Mouse (Mus musculus): ENCODE measurements at regions not wholly inside any gene's neighbourhood (a gene's known extent, or its start where the extent isn't known, plus 50 kb on each side); places are given as distances from the start of the nearest gene placed in this dataset.

DNA sequence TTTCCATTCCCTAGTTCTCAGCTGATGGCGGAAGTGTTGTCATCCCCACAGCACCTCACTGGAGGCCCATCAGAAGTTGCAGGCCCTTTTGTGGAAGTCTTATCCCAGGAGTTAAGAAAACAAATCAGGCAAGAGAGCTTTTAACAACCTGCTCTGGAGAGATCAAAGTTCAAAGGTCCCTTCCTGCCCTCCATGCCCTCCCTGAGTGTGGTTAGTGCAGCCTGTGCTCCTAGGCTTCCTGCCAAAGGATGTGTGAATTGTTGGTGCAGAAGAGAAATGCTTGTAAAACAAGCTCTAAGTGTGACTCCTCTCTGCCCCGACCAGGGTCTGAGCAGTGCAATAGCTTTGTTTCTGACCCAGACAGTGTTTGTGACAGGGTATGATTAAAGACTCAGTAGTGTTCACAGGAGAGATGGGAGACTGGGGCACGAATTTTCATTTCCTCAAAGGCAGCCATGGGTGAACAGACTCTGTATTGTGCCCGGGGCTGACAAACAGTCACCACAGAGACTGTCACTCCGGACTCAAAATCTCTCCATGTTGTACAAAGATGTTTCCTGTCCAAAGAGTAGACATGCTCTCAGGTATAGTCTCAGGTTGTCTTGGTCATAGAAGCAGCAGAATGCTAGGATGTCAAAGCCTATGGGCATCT lies 237.5 kb upstream of the Tmc3 start:
- no peaks in the 10 kb centered on the region for H3K27me3 ChIP-seq (ENCODE audit: control insufficient read depth, insufficient read depth, low read depth, low read length)
- H3K9me3 ChIP-seq (replicated peaks; ENCODE audit: control insufficient read depth, low read length), result no peaks in the 10 kb centered on the region
- H3K9ac ChIP-seq (ENCODE audit: low read depth, low read length), result no peak overlapping the region
- H3K4me3 ChIP-seq (ENCODE audit: low read depth, low read length), result no peak overlapping the region
- H3K36me3 ChIP-seq (ENCODE audit: control insufficient read depth, insufficient read depth), result no peaks in the 10 kb centered on the region
- no peak for ATAC-seq (ENCODE audit: low read depth)
- no peak overlapping the region for H3K27ac ChIP-seq (ENCODE audit: low read length)
- WGBS (ENCODE audit: insufficient replicate concordance), result 32% methylated on average over 5 of the region's 5 CpGs
- H3K4me2 ChIP-seq (ENCODE audit: low read depth, low read length), result no peak overlapping the region
- no peaks in the 10 kb centered on the region for H3K4me1 ChIP-seq (ENCODE audit: control insufficient read depth, low read depth, low read length)

DNA sequence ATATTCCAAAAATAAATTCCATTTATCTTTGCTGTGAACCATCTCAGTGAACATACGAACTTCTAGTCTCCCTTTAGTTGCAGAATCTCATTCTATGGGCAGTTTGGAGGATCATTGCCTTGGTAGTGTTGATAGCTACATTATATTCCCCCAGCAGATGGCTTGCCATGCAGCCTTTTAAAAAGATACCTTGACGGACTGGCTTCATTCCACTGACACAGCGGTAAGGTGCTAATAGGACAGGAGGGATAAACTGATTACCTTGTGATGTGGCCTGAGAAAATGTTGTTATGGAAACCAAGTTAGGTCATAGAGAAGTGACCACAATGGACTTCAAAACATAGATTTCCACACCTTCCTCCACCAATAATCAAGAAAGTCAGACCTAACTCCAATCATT lies 215.5 kb upstream of the Tmc3 start:
- Histone ChIP-seq H3K27ac (ENCODE audit: low read length) (no peak overlapping the region), H3K9me3 (replicated peaks; ENCODE audit: control insufficient read depth, low read length) (no peaks in the 10 kb centered on the region), H3K36me3 (ENCODE audit: control insufficient read depth, insufficient read depth) (no peaks in the 10 kb centered on the region), H3K27me3 (ENCODE audit: control insufficient read depth, insufficient read depth, low read depth, low read length) (no peaks in the 10 kb centered on the region), H3K9ac (ENCODE audit: low read depth, low read length) (no peak overlapping the region), H3K4me1 (ENCODE audit: control insufficient read depth, low read depth, low read length) (no peaks in the 10 kb centered on the region), H3K4me2 (ENCODE audit: low read depth, low read length) (no peak overlapping the region), H3K4me3 (ENCODE audit: low read depth, low read length) (no peak overlapping the region)
- 66% methylated on average over 3 of the region's 3 CpGs for WGBS (ENCODE audit: insufficient replicate concordance)
- no peak for ATAC-seq (ENCODE audit: low read depth)

DNA sequence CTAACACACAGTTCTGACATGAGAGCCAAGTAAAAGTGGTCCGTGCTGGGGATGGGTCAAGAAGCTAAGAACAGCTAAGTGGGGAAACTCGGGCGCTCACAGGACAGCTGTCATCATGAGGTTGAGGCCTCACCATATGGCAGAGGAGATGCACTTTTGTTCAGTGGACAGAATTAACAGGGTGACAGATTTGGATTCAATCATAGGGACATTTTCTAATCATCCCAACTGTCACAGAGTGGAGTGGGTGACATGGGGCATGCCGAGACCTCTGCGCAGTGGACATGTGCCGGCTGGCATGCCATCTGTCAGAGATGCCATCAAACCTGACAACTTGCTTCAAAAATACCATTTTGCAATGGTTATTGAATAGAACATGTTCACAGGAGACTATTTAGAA lies 215.1 kb upstream of the Tmc3 start:
- H3K9ac ChIP-seq (ENCODE audit: low read depth, low read length), result no peak overlapping the region
- H3K27me3 ChIP-seq (ENCODE audit: control insufficient read depth, insufficient read depth, low read depth, low read length), result no peaks in the 10 kb centered on the region
- H3K9me3 ChIP-seq (replicated peaks; ENCODE audit: control insufficient read depth, low read length), result no peaks in the 10 kb centered on the region
- no peaks in the 10 kb centered on the region for H3K36me3 ChIP-seq (ENCODE audit: control insufficient read depth, insufficient read depth)
- ATAC-seq (ENCODE audit: low read depth), result no peak
- H3K4me3 ChIP-seq (ENCODE audit: low read depth, low read length), result no peak overlapping the region
- no peak overlapping the region for H3K4me2 ChIP-seq (ENCODE audit: low read depth, low read length)
- H3K4me1 ChIP-seq (ENCODE audit: control insufficient read depth, low read depth, low read length), result no peaks in the 10 kb centered on the region
- 78% methylated on average over 6 of the region's 6 CpGs for WGBS (ENCODE audit: insufficient replicate concordance)
- no peak overlapping the region for H3K27ac ChIP-seq (ENCODE audit: low read length)

DNA sequence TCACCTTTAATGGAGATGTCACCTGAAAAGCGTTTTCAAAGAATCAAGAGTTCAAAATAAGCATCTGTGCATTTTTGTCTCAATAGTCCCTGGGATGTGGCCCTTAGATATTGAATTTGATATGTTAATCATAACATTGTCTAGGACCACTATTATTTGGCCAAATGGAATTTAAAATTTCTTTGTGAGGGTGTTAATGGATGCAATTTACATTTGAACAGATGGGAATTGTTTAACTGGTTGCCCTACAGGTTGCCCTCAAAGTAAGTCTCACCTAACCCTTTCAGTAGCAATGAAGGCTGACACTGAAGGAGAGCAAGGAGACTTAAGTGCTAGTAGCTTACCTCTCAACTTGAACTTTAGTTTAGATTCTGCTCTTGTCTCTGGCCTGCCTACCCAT lies 207.9 kb upstream of the Tmc3 start:
- no peak for ATAC-seq (ENCODE audit: low read depth)
- Histone ChIP-seq H3K9ac (ENCODE audit: low read depth, low read length) (no peak overlapping the region), H3K4me3 (ENCODE audit: low read depth, low read length) (no peak overlapping the region), H3K27ac (ENCODE audit: low read length) (no peak overlapping the region), H3K9me3 (replicated peaks; ENCODE audit: control insufficient read depth, low read length) (no peaks in the 10 kb centered on the region), H3K27me3 (ENCODE audit: control insufficient read depth, insufficient read depth, low read depth, low read length) (no peaks in the 10 kb centered on the region), H3K36me3 (ENCODE audit: control insufficient read depth, insufficient read depth) (no peaks in the 10 kb centered on the region), H3K4me2 (ENCODE audit: low read depth, low read length) (no peak overlapping the region), H3K4me1 (ENCODE audit: control insufficient read depth, low read depth, low read length) (no peaks in the 10 kb centered on the region)
- 44% methylated on average over 1 of the region's 1 CpGs for WGBS (ENCODE audit: insufficient replicate concordance)

DNA sequence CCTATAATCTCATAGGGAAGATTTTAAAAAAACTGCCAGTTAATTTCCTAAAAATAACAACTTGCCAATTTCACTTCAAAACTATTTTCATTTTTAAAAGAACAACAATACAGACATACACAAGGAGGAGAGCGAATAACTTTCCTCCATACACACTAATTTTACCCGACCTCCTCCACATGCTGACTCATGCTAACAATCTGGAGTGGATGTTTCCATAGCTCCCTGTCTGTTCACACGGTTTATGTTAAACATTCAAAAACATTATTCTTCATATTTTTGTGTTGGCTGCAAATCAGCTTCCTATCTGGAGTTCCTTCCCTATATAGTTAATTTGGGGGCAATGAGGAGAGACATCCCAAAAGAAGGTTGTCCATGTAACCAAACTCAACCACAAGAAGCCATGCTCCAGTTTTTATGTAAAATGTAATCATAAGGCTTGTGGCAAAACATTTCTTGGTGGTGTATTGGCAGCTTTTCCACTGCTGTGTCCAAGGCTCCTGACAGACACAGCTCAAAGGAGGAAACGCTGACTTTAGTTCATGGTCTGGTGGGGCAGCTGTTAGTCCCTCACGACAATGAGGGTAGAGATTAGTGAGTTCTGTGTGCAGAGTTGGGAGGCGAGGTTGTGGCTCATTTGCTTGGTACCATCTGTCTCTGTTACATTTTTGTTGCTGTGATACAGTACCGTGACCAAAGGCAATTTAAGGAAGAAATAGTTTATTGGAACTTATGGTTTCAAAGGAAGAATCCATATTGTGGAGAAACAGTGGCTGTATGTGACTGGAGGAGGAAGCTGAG lies 203.1 kb upstream of the Tmc3 start:
- no peak for ATAC-seq (ENCODE audit: low read depth)
- Histone ChIP-seq H3K27ac (ENCODE audit: low read length) (no peak overlapping the region), H3K36me3 (ENCODE audit: control insufficient read depth, insufficient read depth) (no peaks in the 10 kb centered on the region), H3K4me3 (ENCODE audit: low read depth, low read length) (no peak overlapping the region), H3K9me3 (replicated peaks; ENCODE audit: control insufficient read depth, low read length) (no peaks in the 10 kb centered on the region), H3K4me1 (ENCODE audit: control insufficient read depth, low read depth, low read length) (no peaks in the 10 kb centered on the region), H3K27me3 (ENCODE audit: control insufficient read depth, insufficient read depth, low read depth, low read length) (no peaks in the 10 kb centered on the region), H3K4me2 (ENCODE audit: low read depth, low read length) (no peak overlapping the region), H3K9ac (ENCODE audit: low read depth, low read length) (no peak overlapping the region)
- WGBS (ENCODE audit: insufficient replicate concordance), result 52% methylated on average over 7 of the region's 7 CpGs

DNA sequence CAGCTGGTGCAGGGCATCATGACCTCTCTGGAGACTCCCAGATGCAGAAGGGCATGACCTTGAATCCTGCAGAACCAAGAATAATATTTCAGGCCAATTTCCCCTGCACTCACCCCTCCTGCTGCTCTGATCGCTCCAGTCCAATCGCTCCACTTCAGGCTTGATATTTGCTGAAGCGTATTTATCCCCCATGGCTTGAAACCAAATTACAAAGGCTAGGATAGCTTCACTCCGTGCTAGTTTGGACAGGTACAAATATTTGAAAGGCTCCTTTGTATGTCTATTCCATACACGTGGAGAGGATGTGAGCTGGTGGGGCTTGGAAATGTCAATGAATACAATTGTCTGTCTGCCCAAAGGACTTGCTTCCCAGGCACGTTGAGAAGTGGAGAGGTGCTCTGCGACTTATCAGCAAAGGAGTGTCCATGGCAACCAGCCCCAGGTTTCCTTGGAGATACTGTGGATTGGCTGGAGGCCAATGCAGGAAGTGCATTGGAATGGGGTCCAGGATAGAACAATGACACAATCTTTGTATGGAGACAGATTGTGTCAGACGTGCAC lies 201.8 kb upstream of the Tmc3 start:
- Histone ChIP-seq H3K4me3 (ENCODE audit: low read depth, low read length) (no peak overlapping the region), H3K4me1 (ENCODE audit: control insufficient read depth, low read depth, low read length) (no peaks in the 10 kb centered on the region), H3K9ac (ENCODE audit: low read depth, low read length) (no peak overlapping the region), H3K36me3 (ENCODE audit: control insufficient read depth, insufficient read depth) (no peaks in the 10 kb centered on the region), H3K4me2 (ENCODE audit: low read depth, low read length) (no peak overlapping the region), H3K9me3 (replicated peaks; ENCODE audit: control insufficient read depth, low read length) (no peaks in the 10 kb centered on the region), H3K27ac (ENCODE audit: low read length) (no peak overlapping the region), H3K27me3 (ENCODE audit: control insufficient read depth, insufficient read depth, low read depth, low read length) (no peaks in the 10 kb centered on the region)
- WGBS (ENCODE audit: insufficient replicate concordance), result 40% methylated on average over 8 of the region's 8 CpGs
- ATAC-seq (ENCODE audit: low read depth), result no peak

DNA sequence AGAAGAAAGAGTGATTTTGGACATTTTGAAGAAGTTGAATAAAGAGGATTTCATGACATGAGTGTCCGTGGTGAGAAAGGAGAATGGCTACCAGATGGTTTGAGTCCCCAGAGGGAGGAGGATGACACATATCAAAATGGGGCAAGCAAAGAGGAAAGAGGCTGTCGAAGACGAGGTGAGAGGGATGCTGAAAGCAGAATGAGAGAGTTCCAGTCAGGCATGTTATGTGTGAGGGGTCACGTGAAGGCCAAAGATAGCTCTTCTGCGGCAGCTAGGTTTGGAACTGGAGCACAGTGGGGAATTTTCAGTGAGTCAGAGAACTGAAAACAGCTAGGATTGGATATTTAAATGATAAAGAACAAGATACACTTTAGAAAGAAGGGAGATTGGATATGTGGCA lies 193.3 kb upstream of the Tmc3 start:
- no peaks in the 10 kb centered on the region for H3K4me1 ChIP-seq (ENCODE audit: control insufficient read depth, low read depth, low read length)
- no peak overlapping the region for H3K4me2 ChIP-seq (ENCODE audit: low read depth, low read length)
- H3K9ac ChIP-seq (ENCODE audit: low read depth, low read length), result no peak overlapping the region
- H3K27ac ChIP-seq (ENCODE audit: low read length), result no peak overlapping the region
- H3K36me3 ChIP-seq (ENCODE audit: control insufficient read depth, insufficient read depth), result no peaks in the 10 kb centered on the region
- H3K9me3 ChIP-seq (replicated peaks; ENCODE audit: control insufficient read depth, low read length), result no peaks in the 10 kb centered on the region
- H3K27me3 ChIP-seq (ENCODE audit: control insufficient read depth, insufficient read depth, low read depth, low read length), result no peaks in the 10 kb centered on the region
- no peak for ATAC-seq (ENCODE audit: low read depth)
- no peak overlapping the region for H3K4me3 ChIP-seq (ENCODE audit: low read depth, low read length)
- WGBS (ENCODE audit: insufficient replicate concordance), result 64% methylated on average over 5 of the region's 5 CpGs

DNA sequence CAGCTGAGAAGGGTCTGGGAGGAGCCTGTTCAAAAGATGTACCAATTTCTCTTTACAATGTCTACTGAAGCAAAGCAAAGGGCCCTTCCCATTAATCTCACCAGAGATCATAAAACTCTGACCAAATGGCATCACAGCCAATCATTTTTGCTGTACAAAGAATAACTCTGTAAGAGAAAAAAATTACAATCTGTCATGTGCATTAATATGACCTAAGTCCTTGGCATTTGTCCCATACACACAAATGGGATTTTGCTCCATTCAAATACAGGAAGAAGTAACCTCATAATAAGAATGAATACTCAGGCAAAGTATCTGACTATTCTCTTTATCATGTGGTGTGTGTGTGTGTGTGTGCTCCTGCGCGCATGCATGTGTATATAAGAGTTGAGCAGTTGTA lies 192.5 kb upstream of the Tmc3 start:
- H3K9ac ChIP-seq (ENCODE audit: low read depth, low read length), result no peak overlapping the region
- no peaks in the 10 kb centered on the region for H3K27me3 ChIP-seq (ENCODE audit: control insufficient read depth, insufficient read depth, low read depth, low read length)
- no peaks in the 10 kb centered on the region for H3K36me3 ChIP-seq (ENCODE audit: control insufficient read depth, insufficient read depth)
- no peaks in the 10 kb centered on the region for H3K9me3 ChIP-seq (replicated peaks; ENCODE audit: control insufficient read depth, low read length)
- H3K4me3 ChIP-seq (ENCODE audit: low read depth, low read length), result no peak overlapping the region
- 84% methylated on average over 2 of the region's 2 CpGs for WGBS (ENCODE audit: insufficient replicate concordance)
- no peak for ATAC-seq (ENCODE audit: low read depth)
- H3K4me2 ChIP-seq (ENCODE audit: low read depth, low read length), result no peak overlapping the region
- H3K4me1 ChIP-seq (ENCODE audit: control insufficient read depth, low read depth, low read length), result no peaks in the 10 kb centered on the region
- no peak overlapping the region for H3K27ac ChIP-seq (ENCODE audit: low read length)

DNA sequence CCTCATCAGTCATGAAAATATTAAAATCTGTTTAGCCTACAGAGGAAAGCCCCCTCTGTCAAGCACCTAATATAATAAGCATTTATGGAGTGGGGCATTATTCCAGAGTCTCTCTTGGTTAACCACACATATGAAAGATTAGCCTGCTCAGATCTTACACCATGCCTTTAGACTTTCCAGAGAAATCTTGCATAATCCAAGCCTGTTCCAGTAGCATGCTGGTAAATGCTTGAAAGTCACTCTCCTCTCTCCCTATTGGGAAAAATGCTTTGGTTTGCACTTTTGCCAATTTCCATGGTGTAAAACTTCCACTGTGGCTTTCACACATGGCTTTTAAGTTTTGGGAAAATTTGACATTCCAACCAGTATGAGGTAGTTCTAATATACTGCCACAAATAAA lies 192.1 kb upstream of the Tmc3 start:
- H3K4me3 ChIP-seq (ENCODE audit: low read depth, low read length), result no peak overlapping the region
- no peak overlapping the region for H3K4me2 ChIP-seq (ENCODE audit: low read depth, low read length)
- H3K9ac ChIP-seq (ENCODE audit: low read depth, low read length), result no peak overlapping the region
- H3K27me3 ChIP-seq (ENCODE audit: control insufficient read depth, insufficient read depth, low read depth, low read length), result no peaks in the 10 kb centered on the region
- no peaks in the 10 kb centered on the region for H3K36me3 ChIP-seq (ENCODE audit: control insufficient read depth, insufficient read depth)
- no peaks in the 10 kb centered on the region for H3K4me1 ChIP-seq (ENCODE audit: control insufficient read depth, low read depth, low read length)
- no peak for ATAC-seq (ENCODE audit: low read depth)
- H3K9me3 ChIP-seq (replicated peaks; ENCODE audit: control insufficient read depth, low read length), result no peaks in the 10 kb centered on the region
- no peak overlapping the region for H3K27ac ChIP-seq (ENCODE audit: low read length)

Data from liver, embryonic 16.5 days (tissue).